Mouse (Mus musculus) limb, embryonic 14.5 days (tissue): ENCODE results near the gene Ubap2. TPM values are rescaled to one million over a fixed set of nuclear protein-coding genes. Genes with fewer than 3 reads are reported as not detected.
A peak's percentile ranks its signal among the peaks of the same experiment; 100 is the strongest.

Experiments used
- ATAC-seq: fragments of 200-750 bp; cut with Nextera tagmentation; 2 replicates; pipeline ENCODE4 v1.8.0; 2017; ENCODE audit warnings: low read depth, moderate number of reproducible peaks, moderate TSS enrichment; ENCODE audit not compliant: low FRiP score
- DNase-seq: peaks from one replicate; pipeline ENCODE4 v3.0.0-alpha.2; 2015; ENCODE audit warnings: low spot score
- H3K27ac ChIP-seq: fragments of 300-500 bp; sonication (generic); replicated peaks from 2 replicates; pipeline ENCODE4 v1.5.1; 2014; ENCODE audit warnings: low read depth, mild to moderate bottlenecking, low read length, moderate library complexity, mixed read lengths
- H3K27me3 ChIP-seq: fragments of 300-500 bp; sonication (generic); 2 replicates; pipeline ENCODE4 v1.6.1; 2014; ENCODE audit warnings: low read length, mixed read lengths; ENCODE audit not compliant: control insufficient read depth, insufficient read depth
- H3K36me3 ChIP-seq: fragments of 300-500 bp; sonication (generic); 2 replicates; pipeline ENCODE4 v1.6.1; 2014; ENCODE audit warnings: mild to moderate bottlenecking, low read length, moderate library complexity, mixed read lengths; ENCODE audit not compliant: control insufficient read depth, insufficient read depth
- H3K4me1 ChIP-seq: fragments of 300-500 bp; sonication (generic); 2 replicates; pipeline ENCODE4 v1.6.1; 2014; ENCODE audit warnings: antibody characterized with exemption, low read length, mixed read lengths; ENCODE audit not compliant: control insufficient read depth, insufficient read depth
- H3K4me2 ChIP-seq: fragments of 300-500 bp; sonication (generic); replicated peaks from 2 replicates; pipeline ENCODE4 v1.6.1; 2014; ENCODE audit warnings: low read depth, mild to moderate bottlenecking, low read length, moderate library complexity; ENCODE audit not compliant: severe bottlenecking
- H3K4me3 ChIP-seq: fragments of 300-500 bp; sonication (generic); replicated peaks from 2 replicates; pipeline ENCODE4 v1.5.1; 2014; ENCODE audit warnings: low read length
- H3K9ac ChIP-seq: fragments of 300-500 bp; sonication (generic); 2 replicates; pipeline ENCODE4 v1.6.1; 2014; ENCODE audit warnings: mild to moderate bottlenecking, low read depth, low read length, moderate library complexity; ENCODE audit not compliant: severe bottlenecking
- H3K9me3 ChIP-seq: fragments of 300-500 bp; sonication (generic); 2 replicates; pipeline ENCODE4 v1.6.1; 2016; ENCODE audit warnings: low read length; ENCODE audit not compliant: control insufficient read depth
- POLR2A ChIP-seq: fragments of 200-500 bp; IDR thresholded peaks from 2 replicates; pipeline ENCODE4 v1.8.0; 2012; ENCODE audit warnings: inconsistent platforms, mild to moderate bottlenecking, moderate library complexity, borderline replicate concordance; ENCODE audit not compliant: insufficient read depth, insufficient read length; ENCODE audit errors: extremely low read depth
- WGBS: fragments of 180-500 bp; shearing (Covaris S2); extraction: QIAGEN DNeasy Blood & Tissue Kit; methylation state at CpG from one replicate; pipeline ENCODE4 v1.1.7; 2014; 5-methylcytosine and 5-hydroxymethylcytosine counted together
- polyA plus RNA-seq, 2 experiments: library from polyadenylated mRNA; depleted of rRNA in 1 of 2; stranded (reverse) in 1 of 2; unstranded in 1 of 2; fragments of >200 nt; fragmentation: Nextera tagmentation in 1 of 2; extraction: Ambion mirVana in 1 of 2; gene quantifications; 2 replicates each; pipeline versions ENCODE4 v1.2.1 to v1.2.3; 2012 to 2014

Gene Ubap2
- polyA plus RNA-seq, 2 experiments = 57.5 to 71.3 TPM

GRCm38 (mm10) chr4:41298976-41299375 lies 24.0 kb upstream of the Ubap2 start:
- H3K4me3 ChIP-seq = no peak overlapping the region
- WGBS = 97% methylated on average over 5 of the region's 5 CpGs
- peaks cover 93% of the 10 kb centered on the region for H3K36me3 ChIP-seq
- TF ChIP-seq POLR2A = no peak
- ATAC-seq (no peak), DNase-seq (no peak)
- no peak overlapping the region for H3K4me2 ChIP-seq
- H3K27me3 ChIP-seq = no peaks in the 10 kb centered on the region
- no peak overlapping the region for H3K9ac ChIP-seq
- H3K4me1 ChIP-seq = no peaks in the 10 kb centered on the region
- H3K27ac ChIP-seq = no peak overlapping the region
- no peaks in the 10 kb centered on the region for H3K9me3 ChIP-seq

- peaks cover 98% of the 10 kb centered on the region for H3K36me3 ChIP-seq
- no peak for TF ChIP-seq POLR2A
- H3K4me1 ChIP-seq = no peaks in the 10 kb centered on the region
- 98% methylated on average over 7 of the region's 7 CpGs for whole genome bisulfite sequencing
- DNase-seq (no peak), ATAC-seq (no peak)
- no peak overlapping the region for H3K4me2 ChIP-seq
- H3K27me3 ChIP-seq = no peaks in the 10 kb centered on the region
- H3K4me3 ChIP-seq = no peak overlapping the region
- H3K27ac ChIP-seq = no peak overlapping the region
- no peak overlapping the region for H3K9ac ChIP-seq
- H3K9me3 ChIP-seq = no peaks in the 10 kb centered on the region
Observed at GRCm38 (mm10) chr4:41295960-41296359, 21.0 kb upstream of the Ubap2 start.

GRCm38 (mm10) chr4:41295507-41295906 lies 20.6 kb upstream of the Ubap2 start:
- H3K9ac ChIP-seq = no peak overlapping the region
- no peaks in the 10 kb centered on the region for H3K9me3 ChIP-seq
- DNase-seq (no peak), ATAC-seq (no peak)
- no peak for TF ChIP-seq POLR2A
- H3K27me3 ChIP-seq = no peaks in the 10 kb centered on the region
- 94% methylated on average over 11 of the region's 11 CpGs for WGBS
- no peak overlapping the region for H3K4me3 ChIP-seq
- H3K36me3 ChIP-seq = peaks cover 98% of the 10 kb centered on the region
- no peaks in the 10 kb centered on the region for H3K4me1 ChIP-seq
- H3K27ac ChIP-seq = no peak overlapping the region
- no peak overlapping the region for H3K4me2 ChIP-seq

GRCm38 (mm10) chr4:41293907-41294306 lies 19.0 kb upstream of the Ubap2 start:
- WGBS = 71% methylated on average over 4 of the region's 4 CpGs
- H3K27me3 ChIP-seq = no peaks in the 10 kb centered on the region
- no peak overlapping the region for H3K4me2 ChIP-seq
- TF ChIP-seq POLR2A = no peak
- H3K4me1 ChIP-seq = 0 out of 2 replicates have a peak, but pooled peaks cover 3% of the 10 kb centered on the region
- no peaks in the 10 kb centered on the region for H3K9me3 ChIP-seq
- ATAC-seq = no peak
- no peak for DNase-seq
- H3K9ac ChIP-seq = no peak overlapping the region
- no peak overlapping the region for H3K4me3 ChIP-seq
- H3K27ac ChIP-seq = no peak overlapping the region
- peaks cover 87% of the 10 kb centered on the region for H3K36me3 ChIP-seq

DNA sequence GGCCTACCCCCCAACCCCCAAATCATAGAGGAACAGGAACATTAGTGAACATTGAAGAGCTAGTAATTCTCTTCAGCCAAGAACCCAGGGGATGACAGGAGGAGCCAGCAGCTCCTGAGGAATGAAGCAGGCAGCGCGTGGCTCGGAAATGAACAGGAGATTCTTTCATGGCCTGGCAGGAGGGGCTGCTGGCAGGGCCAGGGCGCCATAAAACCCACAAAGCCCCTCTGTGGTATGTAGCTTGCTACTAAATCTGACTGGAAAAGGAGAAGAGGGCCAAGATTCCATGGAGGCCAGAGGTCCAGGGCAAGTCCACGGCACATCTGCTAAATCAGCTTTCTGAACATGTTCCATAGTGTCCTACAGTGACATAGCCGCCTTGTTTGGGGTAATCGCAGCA lies 14.9 kb upstream of the Ubap2 start:
- Histone ChIP-seq H3K4me3 (no peak overlapping the region), H3K9ac (no peak overlapping the region), H3K4me2 (no peak overlapping the region), H3K27me3 (no peaks in the 10 kb centered on the region), H3K27ac (peak overlapping the region; percentile 79), H3K9me3 (no peaks in the 10 kb centered on the region), H3K36me3 (peaks cover 47% of the 10 kb centered on the region), H3K4me1 (0 out of 2 replicates have a peak, but pooled peaks cover 3% of the 10 kb centered on the region)
- TF ChIP-seq POLR2A = no peak
- WGBS = 58% methylated on average over 7 of the region's 7 CpGs
- peak; percentile 29 for DNase-seq
- ATAC-seq = 0 out of 2 replicates have a peak, but pooled peaks have one; percentile 16

DNA sequence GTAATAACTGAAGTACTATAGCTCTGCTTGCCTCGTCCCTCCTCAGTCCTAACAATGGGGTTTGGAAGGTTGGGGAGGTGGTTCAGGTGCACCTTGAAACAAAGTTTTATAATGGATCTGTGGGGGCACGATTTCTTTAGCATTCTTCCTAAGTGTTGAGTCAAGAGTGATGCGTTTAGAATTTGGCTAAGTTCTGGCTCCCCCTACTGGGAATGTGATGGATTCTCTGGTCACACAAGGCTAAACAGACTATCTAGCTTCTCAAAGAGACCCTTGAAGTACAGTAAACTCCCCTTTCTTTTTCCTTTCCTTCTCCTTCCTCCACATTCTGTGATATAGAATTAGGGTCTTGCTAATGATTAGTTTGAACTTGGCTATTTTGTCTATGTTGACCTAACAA lies 11.5 kb upstream of the Ubap2 start:
- 19% methylated on average over 3 of the region's 3 CpGs for WGBS
- Histone ChIP-seq H3K9ac (no peak overlapping the region), H3K27ac (no peak overlapping the region), H3K4me3 (no peak overlapping the region), H3K27me3 (no peaks in the 10 kb centered on the region), H3K4me1 (0 out of 2 replicates have a peak, but pooled peaks cover 3% of the 10 kb centered on the region), H3K36me3 (peaks cover 14% of the 10 kb centered on the region), H3K9me3 (no peaks in the 10 kb centered on the region), H3K4me2 (no peak overlapping the region)
- no peak for TF ChIP-seq POLR2A
- ATAC-seq = no peak
- DNase-seq = peak; percentile 76
